Mouse (Mus musculus) forelimb bud, embryonic 11.5 days (tissue): ENCODE data around the gene Ddx25.

Experiments
- DNase-seq: peaks from one replicate; pipeline ENCODE4 v3.0.0-alpha.2; 2012; ENCODE audit warnings: low read depth, low spot score

The Ddx25 gene

DNA sequence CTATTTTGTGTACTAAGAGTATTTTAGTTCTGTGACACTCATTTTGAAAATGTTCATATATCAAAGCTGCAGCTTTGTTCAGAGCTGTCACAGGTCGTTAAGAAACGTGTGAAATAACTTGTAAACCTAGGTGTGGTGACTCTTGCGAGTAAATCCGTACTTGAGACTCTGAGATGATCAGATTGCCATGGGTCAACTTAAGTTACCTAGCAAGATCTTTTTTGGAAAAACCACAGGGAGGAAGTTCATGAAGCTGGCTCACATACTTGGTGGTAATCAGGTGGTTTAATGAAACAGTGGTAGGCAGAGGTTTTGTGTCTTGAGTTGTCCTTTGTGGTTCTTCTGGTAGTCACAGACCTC is 64.6 kb downstream of the Ddx25 start:
- no peak for DNase-seq

DNA sequence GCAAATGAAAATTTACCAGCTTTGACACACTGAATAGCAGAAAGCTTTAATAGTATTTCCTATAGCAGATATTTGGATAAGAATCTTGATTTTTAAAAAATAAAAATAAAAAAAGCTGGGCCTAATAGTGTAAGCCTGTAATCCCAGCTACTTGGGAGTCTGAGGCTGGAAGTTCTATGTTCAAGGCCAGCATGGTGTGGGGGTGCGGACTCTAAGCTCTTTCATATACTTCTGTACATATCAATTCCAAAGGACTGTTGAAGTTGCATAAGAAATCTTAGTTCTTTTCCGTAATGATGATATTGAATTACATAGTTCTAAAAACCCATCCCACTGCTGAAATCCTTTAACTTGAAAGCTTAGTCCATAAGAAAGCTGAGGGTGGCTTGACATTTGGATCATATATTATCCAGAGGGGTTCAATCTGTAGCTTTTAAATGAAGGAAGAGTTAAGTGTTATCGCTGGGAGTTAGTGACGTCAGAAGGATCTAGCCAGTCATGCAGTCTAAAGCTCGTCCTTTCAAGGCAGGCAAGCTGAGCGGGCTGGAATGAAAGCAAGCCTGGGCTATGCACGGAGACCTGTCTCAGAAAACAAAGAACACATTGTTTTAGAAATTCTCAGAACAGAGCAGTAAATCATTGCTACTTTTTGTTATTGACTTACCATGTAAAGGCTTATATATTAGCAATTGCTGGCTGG is 65.1 kb downstream of the Ddx25 start:
- DNase-seq, result peak; percentile 63

DNA sequence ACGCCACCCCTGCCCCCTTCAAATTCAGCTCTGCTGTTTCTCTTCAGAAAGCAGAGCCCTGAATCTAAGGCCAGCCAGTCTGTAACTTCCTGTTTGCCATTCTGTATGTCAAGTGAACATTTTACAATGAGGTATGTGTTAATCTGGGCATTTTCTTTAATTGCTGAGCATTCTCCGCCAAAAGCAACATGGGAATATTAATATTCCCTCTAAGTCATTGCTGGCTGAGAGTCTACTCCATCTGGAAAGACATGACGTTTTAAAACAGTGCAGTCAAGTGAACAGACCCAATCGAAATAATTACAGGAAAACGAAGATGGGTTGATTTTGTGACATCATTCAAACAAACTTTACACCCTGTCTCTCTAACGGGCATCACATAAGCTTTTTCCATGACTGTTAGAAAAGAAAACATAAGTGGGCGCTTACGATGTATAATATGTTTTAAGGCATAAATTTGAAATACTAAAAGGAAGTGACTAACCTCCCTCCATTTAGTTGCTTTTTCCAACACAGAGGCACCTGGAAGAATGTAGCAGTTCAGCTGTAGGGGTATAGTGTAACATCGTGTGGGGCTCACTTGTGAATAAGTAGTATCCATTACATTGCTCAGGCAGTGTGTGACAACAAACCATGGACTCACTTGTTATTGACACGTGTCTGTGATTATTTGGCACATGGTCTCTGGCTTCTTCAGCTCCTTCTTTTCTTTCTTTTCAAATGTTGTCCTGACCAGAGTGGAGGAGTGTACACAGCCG is 67.0 kb downstream of the Ddx25 start:
- no peak for DNase-seq

DNA sequence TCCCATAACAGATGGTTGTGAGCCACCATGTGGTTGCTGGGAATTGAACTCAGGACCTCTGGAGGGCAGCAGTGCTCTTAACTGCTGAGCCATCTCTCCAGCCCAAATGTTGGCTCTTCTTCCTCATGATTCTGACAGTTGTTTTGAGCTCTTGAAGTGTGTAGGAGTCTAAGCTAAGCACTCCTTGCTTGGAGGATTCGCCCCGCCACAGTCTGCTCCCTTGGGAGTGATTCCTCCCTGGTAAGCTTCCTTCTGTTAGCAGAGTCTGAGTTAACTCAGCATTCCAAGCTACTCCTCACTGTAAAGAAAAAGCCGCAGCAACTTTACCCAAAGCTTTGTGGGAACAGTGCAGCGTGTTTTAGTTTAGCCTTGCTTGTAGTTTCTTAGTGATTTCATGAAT is 69.8 kb downstream of the Ddx25 start:
- no peak for DNase-seq
